Mouse (Mus musculus) kidney, embryonic 16.5 days (tissue): ENCODE data around the gene Cmbl. TPM values are rescaled to one million over a fixed set of nuclear protein-coding genes. Genes with fewer than 3 reads are reported as not detected.

Source experiments
- ATAC-seq: fragments of 200-750 bp; cut with Nextera tagmentation; 2 replicates; pipeline ENCODE4 v1.8.0; 2017; ENCODE audit warnings: moderate TSS enrichment; ENCODE audit not compliant: low FRiP score, low TSS enrichment
- H3K27ac ChIP-seq: fragments of 300-500 bp; sonication (generic); 2 replicates; pipeline ENCODE4 v1.5.1; 2014; ENCODE audit warnings: low read length
- H3K27me3 ChIP-seq: fragments of 300-500 bp; sonication (generic); 2 replicates; pipeline ENCODE4 v1.6.1; 2014; ENCODE audit warnings: low read length, control low read depth, mixed read lengths; ENCODE audit not compliant: insufficient read depth
- H3K36me3 ChIP-seq: fragments of 300-500 bp; sonication (generic); 2 replicates; pipeline ENCODE4 v1.6.1; 2014; ENCODE audit warnings: low read length, control low read depth, mixed read lengths; ENCODE audit not compliant: insufficient read depth
- H3K4me1 ChIP-seq: fragments of 300-500 bp; sonication (generic); 2 replicates; pipeline ENCODE4 v1.6.1; 2014; ENCODE audit warnings: low read length, control low read depth, mixed read lengths; ENCODE audit not compliant: insufficient read depth
- H3K4me2 ChIP-seq: fragments of 300-500 bp; sonication (generic); replicated peaks from 2 replicates; pipeline ENCODE4 v1.6.1; 2014; ENCODE audit warnings: low read depth, low read length
- H3K4me3 ChIP-seq: fragments of 300-500 bp; sonication (generic); 2 replicates; pipeline ENCODE4 v1.5.1; 2014; ENCODE audit warnings: mild to moderate bottlenecking, low read length
- H3K9ac ChIP-seq: fragments of 300-500 bp; sonication (generic); replicated peaks from 2 replicates; pipeline ENCODE4 v1.6.1; 2014; ENCODE audit warnings: low read length
- H3K9me3 ChIP-seq: fragments of 300-500 bp; sonication (generic); 2 replicates; pipeline ENCODE4 v1.6.1; 2016; ENCODE audit warnings: low read length, control low read depth
- WGBS: fragments of 180-500 bp; shearing (Covaris S2); extraction: QIAGEN DNeasy Blood & Tissue Kit; methylation state at CpG from one replicate; pipeline ENCODE4 v1.1.7; 2014; 5-methylcytosine and 5-hydroxymethylcytosine counted together
- polyA plus RNA-seq: library from polyadenylated mRNA; unstranded; fragments of >200 nt; fragmentation: Nextera tagmentation; extraction: Ambion mirVana; gene quantifications from 2 replicates; pipeline ENCODE4 v1.2.1, GENCODE M21; 2015

The Cmbl gene
- polyA plus RNA-seq, 1 experiment from 2014 or later = 22.6 TPM

GRCm38 (mm10) chr15:31588989-31589640 is 23.9 kb downstream of the Cmbl start:
- H3K4me3 ChIP-seq = no peak overlapping the region
- no peak overlapping the region for H3K9ac ChIP-seq
- H3K27ac ChIP-seq = no peak overlapping the region
- H3K27me3 ChIP-seq = no peaks in the 10 kb centered on the region
- H3K9me3 ChIP-seq = no peaks in the 10 kb centered on the region
- no peak overlapping the region for H3K4me2 ChIP-seq
- H3K4me1 ChIP-seq = 0 out of 2 replicates have a peak, but pooled peaks cover 3% of the 10 kb centered on the region
- ATAC-seq = peak; percentile 58
- 58% methylated on average over 8 of the region's 8 CpGs for WGBS
- H3K36me3 ChIP-seq = peaks cover 50% of the 10 kb centered on the region

GRCm38 (mm10) chr15:31590176-31590575 is 25.0 kb downstream of the Cmbl start:
- H3K4me2 ChIP-seq = no peak overlapping the region
- no peak overlapping the region for H3K27ac ChIP-seq
- 90% methylated on average over 5 of the region's 5 CpGs for WGBS
- H3K36me3 ChIP-seq = peaks cover 60% of the 10 kb centered on the region
- no peaks in the 10 kb centered on the region for H3K9me3 ChIP-seq
- H3K4me3 ChIP-seq = no peak overlapping the region
- no peak overlapping the region for H3K9ac ChIP-seq
- no peak for ATAC-seq
- H3K4me1 ChIP-seq = 0 out of 2 replicates have a peak, but pooled peaks cover 3% of the 10 kb centered on the region
- no peaks in the 10 kb centered on the region for H3K27me3 ChIP-seq

- 84% methylated on average over 8 of the region's 8 CpGs for WGBS
Observed at GRCm38 (mm10) chr15:31592531-31592930, 27.3 kb downstream of the Cmbl start.

GRCm38 (mm10) chr15:31594260-31594659 is 29.1 kb downstream of the Cmbl start:
- no peak for ATAC-seq

More at GRCm38 (mm10) chr15:31592531-31592930, 27.3 kb downstream of the Cmbl start:
- H3K4me2 ChIP-seq = no peak overlapping the region
- H3K4me1 ChIP-seq = 0 out of 2 replicates have a peak, but pooled peaks cover 3% of the 10 kb centered on the region
- H3K27me3 ChIP-seq = no peaks in the 10 kb centered on the region
- no peaks in the 10 kb centered on the region for H3K9me3 ChIP-seq
- no peak overlapping the region for H3K4me3 ChIP-seq
- ATAC-seq = no peak
- peaks cover 80% of the 10 kb centered on the region for H3K36me3 ChIP-seq
- H3K27ac ChIP-seq = no peak overlapping the region
- H3K9ac ChIP-seq = no peak overlapping the region

GRCm38 (mm10) chr15:31595651-31596050 is 30.5 kb downstream of the Cmbl start:
- ATAC-seq = peak; percentile 83
- no peak overlapping the region for H3K4me2 ChIP-seq
- 55% methylated on average over 7 of the region's 7 CpGs for WGBS
- no peak overlapping the region for H3K4me3 ChIP-seq
- no peaks in the 10 kb centered on the region for H3K27me3 ChIP-seq
- no peak overlapping the region for H3K27ac ChIP-seq
- peaks cover 13% of the 10 kb centered on the region for H3K4me1 ChIP-seq
- H3K9me3 ChIP-seq = no peaks in the 10 kb centered on the region
- no peak overlapping the region for H3K9ac ChIP-seq
- H3K36me3 ChIP-seq = peaks cover 67% of the 10 kb centered on the region

More at GRCm38 (mm10) chr15:31594260-31594659, 29.1 kb downstream of the Cmbl start:
- Histone ChIP-seq H3K4me1 (peaks cover 5% of the 10 kb centered on the region; the same call in 1 of the 2 replicates), H3K9ac (no peak overlapping the region), H3K4me3 (no peak overlapping the region), H3K9me3 (no peaks in the 10 kb centered on the region), H3K4me2 (no peak overlapping the region), H3K27ac (no peak overlapping the region), H3K27me3 (no peaks in the 10 kb centered on the region), H3K36me3 (peaks cover 79% of the 10 kb centered on the region)
- 86% methylated on average over 14 of the region's 14 CpGs for WGBS

GRCm38 (mm10) chr15:31599834-31600233 is 34.6 kb downstream of the Cmbl start:
- peak overlapping the region; percentile 67 for H3K4me3 ChIP-seq
- peak overlapping the region; percentile 95 for H3K4me2 ChIP-seq

GRCm38 (mm10) chr15:31601279-31601645 is 36.1 kb downstream of the Cmbl start:
- Histone ChIP-seq H3K9me3 (no peaks in the 10 kb centered on the region), H3K9ac (peak overlapping the region; percentile 94), H3K4me1 (peaks cover 25% of the 10 kb centered on the region), H3K27me3 (no peaks in the 10 kb centered on the region), H3K4me3 (peak overlapping the region; percentile 67), H3K36me3 (peaks cover 14% of the 10 kb centered on the region), H3K4me2 (peak overlapping the region; percentile 95), H3K27ac (peak overlapping the region; percentile 72)
- ATAC-seq = peak; percentile 78
- WGBS = under 1% methylated on average over 33 of the region's 33 CpGs

More at GRCm38 (mm10) chr15:31599834-31600233, 34.6 kb downstream of the Cmbl start:
- H3K36me3 ChIP-seq = peaks cover 25% of the 10 kb centered on the region
- peaks cover 19% of the 10 kb centered on the region for H3K4me1 ChIP-seq
- no peaks in the 10 kb centered on the region for H3K9me3 ChIP-seq
- H3K9ac ChIP-seq = 0 out of 2 replicates have a peak overlapping the region, but pooled peaks have one; percentile 32
- H3K27ac ChIP-seq = no peak overlapping the region
- WGBS = 61% methylated on average over 4 of the region's 4 CpGs
- no peaks in the 10 kb centered on the region for H3K27me3 ChIP-seq
- no peak for ATAC-seq

- H3K27me3 ChIP-seq = no peaks in the 10 kb centered on the region
- under 1% methylated on average over 63 of the region's 63 CpGs for WGBS
Observed at GRCm38 (mm10) chr15:31601646-31602374, 36.6 kb downstream of the Cmbl start, which contains the start of the genes Cct5 and Fam173b. Gene Cct5 (minus strand): TSS chr15:31601804. Gene Fam173b (plus strand): TSS chr15:31601852.

GRCm38 (mm10) chr15:31602426-31602825 is 37.2 kb downstream of the Cmbl start:
- peak overlapping the region; percentile 94 for H3K9ac ChIP-seq
- no peaks in the 10 kb centered on the region for H3K27me3 ChIP-seq
- peaks cover 25% of the 10 kb centered on the region for H3K4me1 ChIP-seq
- peak overlapping the region; percentile 95 for H3K4me2 ChIP-seq
- ATAC-seq = peak; percentile 72; the same call in 1 of the 2 replicates
- H3K27ac ChIP-seq = peak overlapping the region; percentile 83
- peak overlapping the region; percentile 67 for H3K4me3 ChIP-seq
- peaks cover 3% of the 10 kb centered on the region for H3K36me3 ChIP-seq
- no peaks in the 10 kb centered on the region for H3K9me3 ChIP-seq
- WGBS = 3% methylated on average over 15 of the region's 15 CpGs

More at GRCm38 (mm10) chr15:31601646-31602374, 36.6 kb downstream of the Cmbl start, which contains the start of the genes Cct5 and Fam173b:
- H3K4me3 ChIP-seq = peak within 1 kb of the TSS; percentile 67
- peaks cover 9% of the 10 kb centered on the region for H3K36me3 ChIP-seq
- peaks cover 25% of the 10 kb centered on the region for H3K4me1 ChIP-seq
- H3K9ac ChIP-seq = peak within 1 kb of the TSS; percentile 94
- H3K27ac ChIP-seq = peak within 1 kb of the TSS; percentile 83
- no peaks in the 10 kb centered on the region for H3K9me3 ChIP-seq
- H3K4me2 ChIP-seq = peak within 1 kb of the TSS; percentile 95
- ATAC-seq = peak; percentile 91
